Mouse (Mus musculus): ENCODE results near the gene Safb2.

GRCm38 (mm10) chr17:56587773-56588172 is 3.4 kb upstream of the Safb2 start:
- TF ChIP-seq POLR2A (IDR thresholded peaks at IDR 0.05; ENCODE audit: insufficient read depth, low read depth, low read length) (no peak), CTCF (IDR thresholded peaks at IDR 0.05) (no peak), EP300 (IDR thresholded peaks at IDR 0.05; ENCODE audit: insufficient read depth, low read depth, low read length) (no peak)

Measured in heart, adult 2 months (tissue).